Mouse (Mus musculus) cerebellum, adult 2 months (tissue): Measurements from ENCODE around the gene Gm11034.

ENCODE experiments used
- CTCF ChIP-seq: fragments of 200-500 bp; IDR thresholded peaks from 2 replicates; pipeline ENCODE4 v1.5.1; 2011; ENCODE audit warnings: low read depth, mild to moderate bottlenecking, control low read depth, low read length, moderate library complexity, borderline replicate concordance; ENCODE audit not compliant: insufficient read depth
- POLR2A ChIP-seq: fragments of 200-500 bp; IDR thresholded peaks from 2 replicates; pipeline ENCODE4 v1.6.1; 2011; ENCODE audit warnings: low read length, control low read depth, borderline replicate concordance; ENCODE audit not compliant: insufficient read depth

GRCm38 (mm10) chr8:72240403-72240763 lies 26.9 kb upstream of the Gm11034 start:
- TF ChIP-seq CTCF (no peak), POLR2A (no peak)
